Mouse (Mus musculus) adrenal gland, adult (tissue): ENCODE measurements at regions not wholly inside any gene's neighbourhood (a gene's known extent, or its start where the extent isn't known, plus 50 kb on each side); places are given as distances from the start of the nearest gene placed in this dataset.

Experiments
- DNase-seq, 2 experiments: peaks; one replicate each; pipeline ENCODE4 v3.0.0; 2022 to 2023; ENCODE audit warnings: low spot score in 1 of 2; ENCODE audit not compliant: inconsistent age in 2 of 2

GRCm38 (mm10) chr2:81407372-81407771, 645.6 kb upstream of the Zfp804a start:
- DNase-seq, result no peak

DNA sequence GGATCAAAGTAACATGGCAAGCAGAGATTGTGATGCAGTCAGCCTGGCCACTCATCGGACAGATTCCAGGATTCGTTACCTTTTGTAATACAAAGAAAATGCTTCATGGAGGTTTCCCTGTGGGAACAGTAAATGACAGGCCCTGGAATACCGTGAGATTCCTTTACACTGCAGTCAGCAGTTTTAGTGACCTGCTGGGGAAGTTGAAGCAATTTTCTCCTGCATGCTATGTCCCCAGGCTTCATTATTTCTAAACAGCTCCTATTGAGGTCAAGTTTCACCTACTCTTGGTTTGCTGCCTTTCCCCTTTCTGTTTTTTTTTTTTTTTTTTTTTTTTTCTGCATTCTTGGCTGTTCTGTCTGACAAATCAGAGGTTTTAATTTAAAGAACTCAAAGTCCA, 641.3 kb upstream of the Zfp804a start:
- no peak for DNase-seq

DNA sequence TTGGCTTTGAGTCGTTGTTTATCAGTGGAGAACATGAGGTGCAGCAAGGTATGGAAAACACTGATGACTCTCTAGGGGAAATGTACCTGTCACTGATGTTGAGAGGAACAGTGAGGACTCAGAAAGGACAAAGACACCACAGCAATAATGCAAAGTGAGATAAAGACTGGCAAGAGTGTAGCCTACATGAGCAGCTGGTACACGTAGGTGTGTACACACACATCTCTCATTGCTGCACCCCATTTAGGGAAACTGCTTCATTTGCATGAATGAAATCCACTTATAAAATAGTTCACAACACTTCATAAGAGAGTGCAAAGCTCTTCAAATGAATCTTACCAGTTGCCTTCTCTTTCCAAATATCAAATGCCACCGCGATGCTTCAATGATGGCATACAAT, 621.6 kb upstream of the Zfp804a start:
- DNase-seq, result no peak

GRCm38 (mm10) chr2:81439082-81439481, 613.9 kb upstream of the Zfp804a start:
- no peak for DNase-seq

GRCm38 (mm10) chr2:81440929-81441328, 612.1 kb upstream of the Zfp804a start:
- DNase-seq, result no peak

DNA sequence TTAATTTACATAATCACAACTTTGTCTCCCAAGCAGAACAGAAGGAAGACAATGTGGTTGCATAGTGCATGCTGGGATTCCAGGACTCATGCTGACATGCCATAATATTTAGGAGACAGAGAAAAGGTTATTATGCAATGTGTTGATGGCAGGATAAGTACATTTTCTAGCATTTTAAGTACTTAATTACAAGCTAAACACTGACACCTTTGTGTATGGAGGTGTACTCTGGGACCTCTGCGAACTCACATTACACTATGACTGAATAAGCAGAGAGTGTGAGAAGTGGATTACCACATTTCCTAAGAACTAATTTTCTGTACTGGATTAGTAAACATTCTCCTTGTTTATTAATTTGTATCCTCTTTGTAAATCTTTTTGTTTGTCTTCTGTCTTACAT, 602.5 kb upstream of the Zfp804a start:
- no peak for DNase-seq

DNA sequence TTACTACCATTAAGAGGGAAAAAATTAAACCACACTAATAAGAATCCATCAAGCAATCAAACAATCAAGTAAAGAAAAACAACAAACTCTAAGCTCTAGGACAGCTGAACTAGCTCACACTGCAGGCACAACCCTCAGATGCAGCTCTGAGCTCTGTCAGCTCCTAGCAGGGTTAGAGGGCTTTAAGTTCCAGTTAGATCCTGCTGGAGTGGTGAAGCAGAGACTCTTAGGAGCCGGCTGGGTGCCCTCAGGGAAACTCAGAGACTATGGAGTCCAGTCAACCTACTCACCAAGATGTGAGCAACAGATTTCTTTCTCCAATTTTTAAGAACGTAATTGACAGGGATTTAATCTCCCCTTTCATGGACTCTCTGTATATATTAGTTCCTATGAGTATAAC, 564.2 kb upstream of the Zfp804a start:
- DNase-seq, result no peak

GRCm38 (mm10) chr2:81506985-81507384, 546.0 kb upstream of the Zfp804a start:
- no peak for DNase-seq

DNA sequence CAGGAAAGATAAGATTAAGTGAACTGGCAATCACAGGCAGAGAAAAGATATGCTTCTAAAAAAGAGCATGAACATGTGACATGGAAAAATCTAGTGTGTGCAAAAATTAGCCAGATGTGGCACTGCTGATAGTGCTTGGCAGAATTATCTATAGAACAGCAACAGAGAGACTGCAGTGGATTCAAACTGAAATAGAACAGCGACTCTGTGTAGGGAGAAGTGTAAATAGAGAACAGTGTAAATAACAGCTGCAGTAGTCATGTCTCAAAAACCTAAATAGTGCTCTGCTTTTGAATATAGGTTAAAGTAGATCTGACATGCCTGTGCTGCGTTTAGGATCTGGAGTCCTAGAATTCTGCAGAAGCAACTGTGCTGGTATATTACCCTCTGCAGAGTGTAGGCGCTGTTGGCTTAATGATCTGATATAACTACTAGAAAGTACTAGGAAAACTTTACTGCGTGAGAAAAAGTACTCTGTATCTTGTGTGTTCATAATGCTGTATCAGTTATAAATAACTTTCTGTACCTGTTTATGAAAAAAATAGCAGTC, 539.9 kb upstream of the Zfp804a start:
- no peak for DNase-seq

- no peak for DNase-seq
Observed at GRCm38 (mm10) chr2:81538111-81538510, 514.9 kb upstream of the Zfp804a start.

- peak in 1 of 2 experiments; percentile 23 for DNase-seq
Observed at GRCm38 (mm10) chr2:81549158-81549557, 503.9 kb upstream of the Zfp804a start.

GRCm38 (mm10) chr2:81582111-81582510, 470.9 kb upstream of the Zfp804a start:
- DNase-seq, result no peak
